Mouse (Mus musculus) erythroblast, embryonic 14.5 days (primary cell): ENCODE results near the gene Washc4. TPM values are rescaled to one million over a fixed set of nuclear protein-coding genes. Genes with fewer than 3 reads are reported as not detected.

ENCODE experiments used
- H3K27me3 ChIP-seq: 2 replicates; pipeline ENCODE4 v1.6.1; 2012; ENCODE audit warnings: inconsistent platforms; ENCODE audit not compliant: control insufficient read depth
- H3K36me3 ChIP-seq: 2 replicates; pipeline ENCODE4 v1.6.1; 2012; ENCODE audit warnings: mild to moderate bottlenecking, inconsistent platforms; ENCODE audit not compliant: control insufficient read depth
- H3K4me1 ChIP-seq: 2 replicates; pipeline ENCODE4 v1.6.1; 2012; ENCODE audit warnings: inconsistent platforms; ENCODE audit not compliant: control insufficient read depth
- H3K4me3 ChIP-seq: replicated peaks from 2 replicates; pipeline ENCODE3; 2012; ENCODE audit warnings: moderate library complexity, mild to moderate bottlenecking, inconsistent platforms
- H3K9me3 ChIP-seq: 2 replicates; pipeline ENCODE4 v1.6.1; 2012; ENCODE audit warnings: low read length, inconsistent platforms, mixed read lengths; ENCODE audit not compliant: control insufficient read depth
- GATA1 ChIP-seq: IDR thresholded peaks from 2 replicates; pipeline ENCODE4 v1.6.1; 2012; ENCODE audit warnings: low read length, inconsistent platforms, mixed read lengths
- TAL1 ChIP-seq: IDR thresholded peaks from 3 replicates; pipeline ENCODE4 v1.6.1; 2012; ENCODE audit warnings: low read length, inconsistent platforms, mixed read lengths
- polyA plus RNA-seq: library from polyadenylated mRNA; stranded (reverse); fragments of >175 nt; gene quantifications from 2 replicates; pipeline ENCODE4 v1.2.3, GENCODE M21; 2012

The Washc4 gene
- polyA plus RNA-seq, 1 experiment = not detected

DNA sequence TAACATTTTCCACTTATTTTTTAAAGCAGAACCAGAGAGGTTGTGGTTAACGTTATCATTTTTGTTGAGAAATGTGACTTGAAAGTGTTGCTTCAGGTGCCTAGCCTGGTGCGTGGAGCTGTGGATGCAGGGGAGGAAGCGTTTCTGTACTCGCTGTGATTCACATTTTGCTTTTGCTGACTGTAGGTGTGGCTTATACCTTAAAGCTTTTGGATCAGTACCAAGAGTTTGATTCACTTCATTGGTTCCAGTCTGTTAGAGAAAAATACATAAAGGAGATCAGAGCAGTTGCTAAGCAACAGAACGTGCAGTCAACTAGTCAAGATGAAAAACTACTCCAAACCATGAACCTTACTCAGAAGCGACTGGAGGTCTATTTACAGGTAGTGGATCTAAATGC lies 47.2 kb downstream of the Washc4 start:
- TF ChIP-seq GATA1 (no peak), TAL1 (no peak)
- Histone ChIP-seq H3K4me3 (no peak overlapping the region), H3K36me3 (peaks cover 75% of the 10 kb centered on the region), H3K4me1 (no peaks in the 10 kb centered on the region), H3K9me3 (no peaks in the 10 kb centered on the region), H3K27me3 (no peaks in the 10 kb centered on the region)

DNA sequence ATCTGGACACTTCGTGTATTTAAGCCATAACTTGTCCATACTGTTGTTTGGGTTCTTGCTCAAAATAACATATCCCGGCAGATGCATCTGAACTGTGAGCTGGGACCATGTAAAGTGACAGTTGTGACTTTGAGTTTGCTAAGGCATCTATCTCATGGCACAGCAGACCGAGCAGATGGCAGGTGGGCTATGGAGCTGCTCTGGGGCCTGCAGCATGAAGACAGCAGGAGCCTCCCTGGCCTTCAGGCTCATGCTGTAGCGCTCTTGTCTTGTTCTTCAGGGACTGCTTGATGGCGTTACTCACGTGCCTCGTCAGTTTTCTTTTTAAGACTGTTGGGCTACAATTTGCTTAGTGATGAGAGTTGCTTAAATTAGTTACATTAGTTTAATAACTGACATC lies 49.1 kb downstream of the Washc4 start:
- Histone ChIP-seq H3K4me1 (no peaks in the 10 kb centered on the region), H3K9me3 (no peaks in the 10 kb centered on the region), H3K4me3 (no peak overlapping the region), H3K27me3 (no peaks in the 10 kb centered on the region), H3K36me3 (peaks cover 67% of the 10 kb centered on the region)
- TF ChIP-seq TAL1 (no peak), GATA1 (no peak)

DNA sequence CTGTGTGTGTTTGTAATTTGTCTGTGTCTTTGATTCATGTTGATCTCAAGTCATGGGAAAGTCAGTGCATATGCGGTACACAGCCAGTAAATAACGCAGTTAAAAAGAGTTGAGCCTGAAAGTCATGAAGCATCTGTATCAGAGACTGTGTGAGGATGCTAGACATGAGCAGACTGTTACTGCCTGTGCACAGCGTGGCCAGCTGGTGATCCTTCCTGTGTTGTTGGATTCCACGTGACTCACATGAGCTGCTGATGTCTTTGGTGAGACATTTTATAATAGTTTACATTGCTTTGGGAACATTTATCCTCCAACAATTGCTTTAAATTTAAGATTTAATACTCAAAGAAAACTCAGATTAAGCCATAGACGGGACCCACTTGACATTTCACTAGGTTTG lies 51.0 kb downstream of the Washc4 start:
- H3K9me3 ChIP-seq = no peaks in the 10 kb centered on the region
- H3K4me1 ChIP-seq = no peaks in the 10 kb centered on the region
- no peaks in the 10 kb centered on the region for H3K27me3 ChIP-seq
- H3K36me3 ChIP-seq = peaks cover 56% of the 10 kb centered on the region
- TF ChIP-seq TAL1 = no peak
- H3K4me3 ChIP-seq = no peak overlapping the region

DNA sequence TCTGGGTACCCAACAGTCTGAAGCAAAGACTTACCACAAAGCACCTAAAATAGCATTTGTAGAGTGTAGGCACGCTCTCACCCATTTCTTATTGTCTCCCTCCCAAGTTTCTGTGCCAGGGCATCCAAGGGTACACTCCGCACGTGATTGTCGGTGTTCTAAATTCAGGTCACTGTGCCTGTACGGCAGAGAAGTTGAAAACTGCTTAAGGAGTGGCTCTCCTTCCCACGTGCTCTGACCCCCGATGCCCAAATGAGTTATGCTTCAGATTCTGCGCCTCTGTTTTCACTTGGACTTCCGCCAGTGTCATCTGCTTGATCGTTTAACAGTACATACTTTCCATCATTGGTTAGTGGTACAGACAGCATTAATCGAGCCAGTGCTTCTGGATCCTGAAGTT lies 57.1 kb downstream of the Washc4 start:
- Histone ChIP-seq H3K27me3 (no peaks in the 10 kb centered on the region), H3K4me3 (no peak overlapping the region), H3K4me1 (no peaks in the 10 kb centered on the region), H3K36me3 (peaks cover 40% of the 10 kb centered on the region), H3K9me3 (no peaks in the 10 kb centered on the region)
- no peak for TF ChIP-seq TAL1
- no peak for TF ChIP-seq GATA1

DNA sequence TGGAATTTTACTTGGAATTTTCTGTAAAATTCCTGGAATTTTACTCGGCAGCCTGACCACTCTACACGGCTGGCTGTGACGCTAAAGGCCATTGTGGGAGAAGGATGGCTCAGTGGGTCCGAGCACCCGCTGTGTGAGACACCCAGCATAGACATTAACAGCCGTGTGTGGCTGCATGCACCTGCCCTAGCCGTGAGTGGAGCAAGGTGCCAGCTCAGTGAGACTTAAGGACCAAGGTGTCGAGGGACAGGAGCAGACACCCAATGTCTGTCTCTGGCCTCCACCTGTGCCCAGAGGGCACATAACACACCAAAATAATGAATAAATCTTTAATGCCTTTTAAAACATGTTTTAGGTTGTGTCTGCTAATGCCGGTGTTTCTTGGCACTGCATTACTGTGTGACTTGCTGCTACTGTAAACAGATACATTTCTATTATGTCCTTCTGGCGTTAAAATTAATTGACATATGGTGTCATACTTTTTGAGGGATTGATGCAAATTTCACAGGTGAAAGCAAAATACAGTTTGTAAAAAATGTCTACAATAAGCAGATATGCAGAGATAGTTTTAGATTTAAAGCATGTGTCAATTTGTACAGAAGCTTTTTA lies 60.5 kb downstream of the Washc4 start:
- TF ChIP-seq TAL1 (no peak), GATA1 (no peak)
- Histone ChIP-seq H3K4me1 (no peaks in the 10 kb centered on the region), H3K4me3 (no peak overlapping the region), H3K27me3 (no peaks in the 10 kb centered on the region), H3K9me3 (no peaks in the 10 kb centered on the region), H3K36me3 (peaks cover 39% of the 10 kb centered on the region)

DNA sequence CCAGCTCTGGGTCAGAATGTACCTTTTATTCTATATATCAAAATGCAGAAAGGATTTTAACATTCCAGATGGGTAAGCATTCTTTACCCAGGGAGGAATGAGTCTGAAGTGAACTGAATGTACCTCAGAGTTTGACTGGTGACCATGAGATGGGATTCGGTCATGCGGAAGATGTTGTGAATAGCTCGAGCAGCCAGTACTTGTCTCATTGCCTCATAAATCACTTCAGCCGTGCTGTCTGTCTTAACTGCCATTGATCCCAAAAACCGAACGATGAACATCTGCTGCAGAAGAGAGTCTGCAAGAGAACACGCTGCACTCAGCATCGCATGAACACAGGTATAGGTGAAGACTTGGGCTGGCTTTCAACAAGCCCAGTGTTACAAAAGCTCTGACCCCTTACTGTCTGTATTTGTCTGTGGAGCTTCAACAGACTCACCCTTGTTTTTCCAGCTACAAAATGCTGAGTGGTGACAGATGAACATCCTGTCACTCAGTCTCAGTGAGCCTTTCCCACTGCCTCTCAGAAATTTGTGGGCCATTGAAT lies 62.2 kb downstream of the Washc4 start:
- Histone ChIP-seq H3K4me1 (no peaks in the 10 kb centered on the region), H3K36me3 (peaks cover 28% of the 10 kb centered on the region), H3K27me3 (no peaks in the 10 kb centered on the region), H3K4me3 (no peak overlapping the region), H3K9me3 (no peaks in the 10 kb centered on the region)
- TF ChIP-seq GATA1 (no peak), TAL1 (no peak)

DNA sequence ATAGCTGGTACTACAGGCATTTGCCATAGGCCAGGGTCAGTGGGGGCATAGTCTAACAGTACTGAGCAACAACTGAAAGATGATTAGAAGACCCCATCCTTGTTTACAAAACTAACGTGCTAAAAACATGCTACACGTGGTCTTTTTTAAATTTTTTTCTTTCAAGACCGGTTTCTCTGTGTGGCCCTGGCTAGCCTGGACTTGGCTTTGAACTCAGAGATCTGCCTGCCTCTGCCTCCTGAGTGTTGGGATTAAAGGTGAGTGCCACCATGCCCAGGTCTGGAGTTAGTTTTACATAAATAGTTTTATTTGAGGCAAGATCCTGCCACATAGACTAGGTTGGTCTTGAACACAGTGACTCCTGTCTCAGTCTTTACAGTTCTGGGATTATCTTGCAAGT lies 63.6 kb downstream of the Washc4 start:
- no peaks in the 10 kb centered on the region for H3K9me3 ChIP-seq
- no peaks in the 10 kb centered on the region for H3K4me1 ChIP-seq
- H3K4me3 ChIP-seq = no peak overlapping the region
- TF ChIP-seq TAL1 = no peak
- TF ChIP-seq GATA1 = no peak
- H3K36me3 ChIP-seq = peaks cover 20% of the 10 kb centered on the region
- no peaks in the 10 kb centered on the region for H3K27me3 ChIP-seq

DNA sequence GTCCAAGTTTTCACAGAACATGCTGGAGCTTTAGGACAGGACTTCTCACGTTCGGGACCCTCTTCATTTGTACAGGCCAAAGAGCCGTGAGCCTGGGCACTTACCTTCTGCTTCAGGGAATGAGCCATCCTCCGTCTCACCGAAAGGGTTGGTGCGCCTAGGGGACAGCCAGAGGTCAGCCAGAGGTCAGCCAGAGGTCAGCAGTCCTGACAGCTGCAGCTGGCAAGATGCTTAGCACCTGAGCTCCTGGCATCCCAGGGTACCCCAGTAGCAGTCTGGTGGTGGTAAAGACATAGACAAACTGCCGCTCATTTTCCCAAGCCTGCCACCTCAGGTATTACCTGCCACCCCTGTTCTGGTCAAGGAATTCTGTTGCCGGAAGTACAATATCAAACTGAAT lies 65.0 kb downstream of the Washc4 start:
- H3K9me3 ChIP-seq = no peaks in the 10 kb centered on the region
- no peaks in the 10 kb centered on the region for H3K4me1 ChIP-seq
- peaks cover 20% of the 10 kb centered on the region for H3K36me3 ChIP-seq
- no peak for TF ChIP-seq GATA1
- no peak for TF ChIP-seq TAL1
- no peak overlapping the region for H3K4me3 ChIP-seq
- no peaks in the 10 kb centered on the region for H3K27me3 ChIP-seq

DNA sequence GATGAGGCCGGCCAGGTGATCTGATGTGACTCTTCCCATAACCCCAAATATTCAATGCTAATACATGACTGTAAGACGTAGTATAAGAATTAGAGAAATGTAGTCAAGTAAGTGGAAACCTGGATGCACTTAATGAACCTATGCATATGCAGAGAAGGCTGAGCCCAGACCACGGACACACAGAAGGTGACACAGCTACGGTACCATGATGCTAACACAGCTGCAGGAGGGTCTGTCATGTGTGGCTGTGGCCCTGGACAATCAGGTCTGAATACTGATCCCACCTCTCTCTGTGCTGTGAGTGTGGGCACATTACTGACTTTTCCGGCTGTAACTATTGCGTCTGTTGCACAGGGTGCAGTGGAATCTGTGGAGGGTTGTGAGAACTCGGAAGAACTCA lies 67.0 kb downstream of the Washc4 start:
- peaks cover 13% of the 10 kb centered on the region for H3K36me3 ChIP-seq
- H3K4me1 ChIP-seq = no peaks in the 10 kb centered on the region
- no peaks in the 10 kb centered on the region for H3K9me3 ChIP-seq
- no peaks in the 10 kb centered on the region for H3K27me3 ChIP-seq
- TF ChIP-seq TAL1 = no peak
- no peak for TF ChIP-seq GATA1
- no peak overlapping the region for H3K4me3 ChIP-seq

DNA sequence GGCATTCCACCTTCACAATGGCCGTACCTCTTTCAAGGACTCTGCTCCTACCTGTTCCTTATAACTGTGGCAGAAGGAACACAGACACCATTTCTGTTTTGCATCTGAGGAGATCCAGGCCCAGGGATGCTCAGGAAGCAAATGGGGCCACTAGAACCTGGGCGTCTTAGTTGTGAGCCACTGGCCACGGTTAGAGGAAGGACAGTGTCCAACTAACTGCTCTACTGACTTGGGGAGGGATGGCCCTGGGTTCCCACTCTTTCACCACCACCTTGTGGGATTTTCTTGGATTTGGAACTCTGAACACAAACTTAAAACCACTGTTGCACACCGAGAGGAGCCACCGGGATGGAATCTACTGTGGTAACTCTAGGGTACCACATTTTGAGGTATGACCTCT lies 68.3 kb downstream of the Washc4 start:
- Histone ChIP-seq H3K4me1 (no peaks in the 10 kb centered on the region), H3K4me3 (no peak overlapping the region), H3K9me3 (no peaks in the 10 kb centered on the region), H3K36me3 (peaks cover 14% of the 10 kb centered on the region), H3K27me3 (no peaks in the 10 kb centered on the region)
- TF ChIP-seq TAL1 (no peak), GATA1 (no peak)
